Mouse (Mus musculus) intestine, embryonic 15.5 days (tissue): ENCODE measurements at regions not wholly inside any gene's neighbourhood (a gene's known extent, or its start where the extent isn't known, plus 50 kb on each side); places are given as distances from the start of the nearest gene placed in this dataset.
"Not testable (repeated sequence)": the region's sequence is repeated elsewhere in the genome, so short reads cannot be mapped to it uniquely, and the experiment has no call there.

Source experiments
- ATAC-seq: fragments of 200-750 bp; cut with Nextera tagmentation; 2 replicates; pipeline ENCODE4 v1.8.0; 2017; ENCODE audit warnings: moderate TSS enrichment, moderate library complexity
- H3K27ac ChIP-seq: fragments of 300-500 bp; sonication (generic); 2 replicates; pipeline ENCODE4 v1.5.1; 2015; ENCODE audit warnings: mild to moderate bottlenecking, inconsistent platforms
- H3K27me3 ChIP-seq: fragments of 300-500 bp; sonication (generic); replicated peaks from 2 replicates; pipeline ENCODE4 v1.6.1; 2015; ENCODE audit warnings: inconsistent platforms
- H3K36me3 ChIP-seq: fragments of 300-500 bp; sonication (generic); 2 replicates; pipeline ENCODE4 v1.6.1; 2015; ENCODE audit warnings: inconsistent platforms
- H3K4me1 ChIP-seq: fragments of 300-500 bp; sonication (generic); replicated peaks from 2 replicates; pipeline ENCODE4 v1.6.1; 2015; ENCODE audit warnings: inconsistent platforms
- H3K4me2 ChIP-seq: fragments of 300-500 bp; sonication (generic); replicated peaks from 2 replicates; pipeline ENCODE4 v1.6.1; 2015; ENCODE audit warnings: mild to moderate bottlenecking, inconsistent platforms
- H3K4me3 ChIP-seq: fragments of 300-500 bp; sonication (generic); replicated peaks from 2 replicates; pipeline ENCODE4 v1.5.1; 2015; ENCODE audit warnings: inconsistent platforms
- H3K9ac ChIP-seq: fragments of 300-500 bp; sonication (generic); 2 replicates; pipeline ENCODE4 v1.6.1; 2015; ENCODE audit warnings: inconsistent platforms
- H3K9me3 ChIP-seq: fragments of 300-500 bp; sonication (generic); 2 replicates; pipeline ENCODE4 v1.6.1; 2016; ENCODE audit warnings: inconsistent platforms
- WGBS: fragments of 180-500 bp; shearing (Covaris S2); methylation state at CpG from one replicate; pipeline ENCODE4 v1.1.7; 2015; 5-methylcytosine and 5-hydroxymethylcytosine counted together

- H3K36me3 ChIP-seq, H3K4me3 ChIP-seq, H3K27ac ChIP-seq, H3K27me3 ChIP-seq, H3K9me3 ChIP-seq, H3K4me2 ChIP-seq, ATAC-seq, H3K9ac ChIP-seq, H3K4me1 ChIP-seq: not testable (repeated sequence)
- 59% methylated on average over 1 of the region's 1 CpGs for WGBS
Measured at GRCm38 (mm10) chr1:189507301-189507700, 105.2 kb upstream of the Kcnk2 start.

GRCm38 (mm10) chr1:189499703-189500102 is 97.6 kb upstream of the Kcnk2 start:
- WGBS: 68% methylated on average over 3 of the region's 3 CpGs
- no peak overlapping the region for H3K4me2 ChIP-seq
- H3K36me3 ChIP-seq: no peaks in the 10 kb centered on the region
- no peaks in the 10 kb centered on the region for H3K27me3 ChIP-seq
- 0 out of 2 replicates have a peak, but pooled peaks cover 2% of the 10 kb centered on the region for H3K4me1 ChIP-seq
- H3K27ac ChIP-seq: no peak overlapping the region
- H3K9me3 ChIP-seq: no peaks in the 10 kb centered on the region
- H3K9ac ChIP-seq: no peak overlapping the region
- peak; percentile 44 for ATAC-seq
- no peak overlapping the region for H3K4me3 ChIP-seq

GRCm38 (mm10) chr1:189499141-189499540 is 97.1 kb upstream of the Kcnk2 start:
- Histone ChIP-seq H3K36me3 (no peaks in the 10 kb centered on the region), H3K27me3 (no peaks in the 10 kb centered on the region), H3K4me3 (no peak overlapping the region), H3K9ac (no peak overlapping the region), H3K9me3 (no peaks in the 10 kb centered on the region), H3K27ac (no peak overlapping the region), H3K4me2 (no peak overlapping the region; the same call in 1 of the 2 replicates), H3K4me1 (0 out of 2 replicates have a peak, but pooled peaks cover 2% of the 10 kb centered on the region)
- ATAC-seq: peak; percentile 88
- 56% methylated on average over 4 of the region's 4 CpGs for WGBS

- H3K4me2 ChIP-seq: no peak overlapping the region
- 0 out of 2 replicates have a peak, but pooled peaks cover 2% of the 10 kb centered on the region for H3K4me1 ChIP-seq
- ATAC-seq: no peak
- no peaks in the 10 kb centered on the region for H3K9me3 ChIP-seq
- WGBS: 76% methylated on average over 9 of the region's 9 CpGs
- H3K9ac ChIP-seq: no peak overlapping the region
- H3K4me3 ChIP-seq: no peak overlapping the region
- H3K36me3 ChIP-seq: no peaks in the 10 kb centered on the region
- no peaks in the 10 kb centered on the region for H3K27me3 ChIP-seq
- H3K27ac ChIP-seq: no peak overlapping the region
Measured at GRCm38 (mm10) chr1:189497031-189497430, 95.0 kb upstream of the Kcnk2 start.

- Histone ChIP-seq H3K4me2 (no peak overlapping the region), H3K4me1 (0 out of 2 replicates have a peak, but pooled peaks cover 2% of the 10 kb centered on the region), H3K9ac (no peak overlapping the region), H3K4me3 (no peak overlapping the region), H3K27me3 (no peaks in the 10 kb centered on the region), H3K27ac (peak overlapping the region; percentile 23; the same call in 1 of the 2 replicates), H3K36me3 (no peaks in the 10 kb centered on the region), H3K9me3 (no peaks in the 10 kb centered on the region)
- peak; percentile 36 for ATAC-seq
- WGBS: 44% methylated on average over 11 of the region's 11 CpGs
Measured at GRCm38 (mm10) chr1:189495386-189496150, 93.5 kb upstream of the Kcnk2 start.

GRCm38 (mm10) chr1:189494896-189495295 is 92.8 kb upstream of the Kcnk2 start:
- H3K4me1 ChIP-seq: 0 out of 2 replicates have a peak, but pooled peaks cover under 1% of the 10 kb centered on the region
- no peak overlapping the region for H3K27ac ChIP-seq
- no peaks in the 10 kb centered on the region for H3K27me3 ChIP-seq
- 68% methylated on average over 11 of the region's 11 CpGs for WGBS
- H3K9ac ChIP-seq: no peak overlapping the region
- H3K4me2 ChIP-seq: no peak overlapping the region
- H3K4me3 ChIP-seq: no peak overlapping the region
- H3K36me3 ChIP-seq: no peaks in the 10 kb centered on the region
- ATAC-seq: no peak
- H3K9me3 ChIP-seq: no peaks in the 10 kb centered on the region

GRCm38 (mm10) chr1:189485336-189485735 is 83.3 kb upstream of the Kcnk2 start:
- Histone ChIP-seq H3K4me3 (no peak overlapping the region), H3K27ac (no peak overlapping the region), H3K4me2 (no peak overlapping the region), H3K36me3 (no peaks in the 10 kb centered on the region), H3K4me1 (no peaks in the 10 kb centered on the region), H3K9ac (no peak overlapping the region), H3K9me3 (no peaks in the 10 kb centered on the region), H3K27me3 (no peaks in the 10 kb centered on the region)
- no peak for ATAC-seq
- WGBS: 82% methylated on average over 4 of the region's 4 CpGs

- Histone ChIP-seq H3K27ac (no peak overlapping the region), H3K36me3 (no peaks in the 10 kb centered on the region), H3K4me2 (no peak overlapping the region), H3K9me3 (no peaks in the 10 kb centered on the region), H3K27me3 (no peaks in the 10 kb centered on the region), H3K9ac (no peak overlapping the region), H3K4me3 (no peak overlapping the region), H3K4me1 (no peaks in the 10 kb centered on the region)
- no peak for ATAC-seq
- WGBS: 74% methylated on average over 7 of the region's 7 CpGs
Measured at GRCm38 (mm10) chr1:189483331-189483730, 81.3 kb upstream of the Kcnk2 start.

- Histone ChIP-seq H3K36me3 (no peaks in the 10 kb centered on the region), H3K4me3 (no peak overlapping the region), H3K27ac (no peak overlapping the region), H3K9me3 (no peaks in the 10 kb centered on the region), H3K4me2 (no peak overlapping the region), H3K9ac (no peak overlapping the region), H3K27me3 (no peaks in the 10 kb centered on the region), H3K4me1 (no peaks in the 10 kb centered on the region)
- 60% methylated on average over 6 of the region's 6 CpGs for WGBS
- no peak for ATAC-seq
Measured at GRCm38 (mm10) chr1:189478051-189478450, 76.0 kb upstream of the Kcnk2 start.

GRCm38 (mm10) chr1:189476796-189477195 is 74.7 kb upstream of the Kcnk2 start:
- H3K27ac ChIP-seq: no peak overlapping the region
- H3K27me3 ChIP-seq: no peaks in the 10 kb centered on the region
- WGBS: 93% methylated on average over 14 of the region's 14 CpGs
- H3K4me2 ChIP-seq: no peak overlapping the region
- no peaks in the 10 kb centered on the region for H3K9me3 ChIP-seq
- H3K4me3 ChIP-seq: no peak overlapping the region
- no peaks in the 10 kb centered on the region for H3K4me1 ChIP-seq
- H3K36me3 ChIP-seq: no peaks in the 10 kb centered on the region
- no peak overlapping the region for H3K9ac ChIP-seq
- no peak for ATAC-seq

- H3K4me2 ChIP-seq: no peak overlapping the region
- no peak overlapping the region for H3K4me3 ChIP-seq
- WGBS: 89% methylated on average over 4 of the region's 4 CpGs
- H3K9me3 ChIP-seq: no peaks in the 10 kb centered on the region
- no peaks in the 10 kb centered on the region for H3K4me1 ChIP-seq
- no peak overlapping the region for H3K9ac ChIP-seq
- H3K27me3 ChIP-seq: no peaks in the 10 kb centered on the region
- no peak for ATAC-seq
- H3K36me3 ChIP-seq: no peaks in the 10 kb centered on the region
- H3K27ac ChIP-seq: no peak overlapping the region
Measured at GRCm38 (mm10) chr1:189473071-189473470, 71.0 kb upstream of the Kcnk2 start.

- Histone ChIP-seq H3K9me3 (no peaks in the 10 kb centered on the region), H3K27ac (no peak overlapping the region), H3K27me3 (no peaks in the 10 kb centered on the region), H3K4me2 (no peak overlapping the region), H3K4me3 (no peak overlapping the region), H3K36me3 (no peaks in the 10 kb centered on the region), H3K4me1 (no peaks in the 10 kb centered on the region), H3K9ac (no peak overlapping the region)
- no peak for ATAC-seq
- 90% methylated on average over 3 of the region's 3 CpGs for WGBS
Measured at GRCm38 (mm10) chr1:189458421-189458820, 56.3 kb upstream of the Kcnk2 start.
